Mouse (Mus musculus): ENCODE data around the gene Ost4.

GRCm38 (mm10) chr5:30887858-30888336 is 19.7 kb downstream of the Ost4 start:
- TF ChIP-seq GATA1 (IDR thresholded peaks at IDR 0.05; ENCODE audit: borderline replicate concordance, low read length), result no peak
- TF ChIP-seq FLI1 (IDR thresholded peaks at IDR 0.05; ENCODE audit: low read length), result no peak

Measured in megakaryocyte, embryonic 14.5 days (primary cell).